Mouse (Mus musculus): Measurements from ENCODE around the gene Klc2. TPM values are rescaled to one million over a fixed set of nuclear protein-coding genes. Genes with fewer than 3 reads are reported as not detected.
"Not testable (repeated sequence)": the region's sequence is repeated elsewhere in the genome, so short reads cannot be mapped to it uniquely, and the experiment has no call there.

Gene Klc2
- 12.7 and 17.2 TPM in 2 replicates for polyA plus RNA-seq (2012; ENCODE audit: insufficient read depth, low replicate concordance)

DNA sequence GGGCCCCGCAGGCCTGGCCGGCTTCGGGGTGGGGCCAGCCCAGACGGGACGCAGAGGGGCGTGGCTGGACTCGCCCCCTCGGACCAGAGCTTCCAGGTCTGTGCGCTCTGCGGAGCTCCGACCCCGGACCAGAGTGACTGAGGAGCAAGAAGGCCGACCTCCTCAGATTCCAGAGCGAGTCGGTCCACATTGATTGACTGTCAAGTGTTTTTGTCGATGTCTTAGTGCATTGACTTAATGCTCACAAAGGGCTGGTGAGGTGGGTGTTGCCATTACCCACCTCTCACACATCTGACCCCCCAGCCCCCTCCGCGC, at the start of gene Klc2:
Gene Klc2, minus strand, starts transcription at position 177 of the 315 bp plus-strand sequence.
- Histone ChIP-seq H3K9me3 (no peaks in the 10 kb centered on the region), H3K27me3 (replicated peaks) (peaks cover 44% of the 10 kb centered on the region)
- TF ChIP-seq GATA1 (IDR thresholded peaks at IDR 0.05; ENCODE audit: borderline replicate concordance, low read length) (no peak), FLI1 (IDR thresholded peaks at IDR 0.05; ENCODE audit: low read length) (no peak)

DNA sequence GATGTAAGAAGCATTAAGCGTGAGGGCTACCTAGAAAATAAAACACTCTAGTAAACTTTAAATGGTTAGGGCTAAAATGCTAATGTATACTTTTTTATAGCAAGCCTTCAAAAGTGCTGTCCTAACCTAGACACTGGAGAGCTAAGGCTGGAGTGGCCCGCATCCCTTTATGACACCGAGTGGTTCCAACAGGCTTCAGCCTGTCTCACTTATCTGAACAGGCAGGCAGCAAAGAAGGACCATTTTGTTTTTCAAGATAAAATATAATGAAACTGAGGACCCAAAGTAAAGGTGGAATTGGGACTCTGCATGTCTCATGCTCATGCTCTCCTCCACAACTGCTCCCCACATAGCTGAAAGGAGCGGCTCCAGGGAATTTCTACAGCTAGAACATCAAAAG, 49.1 kb upstream of the Klc2 start:
- no peak for TF ChIP-seq GATA1 (IDR thresholded peaks at IDR 0.05; ENCODE audit: borderline replicate concordance, low read length)
- no peak for TF ChIP-seq FLI1 (IDR thresholded peaks at IDR 0.05; ENCODE audit: low read length)
- Histone ChIP-seq H3K27me3 (replicated peaks) (no peaks in the 10 kb centered on the region), H3K4me1 (peaks cover 31% of the 10 kb centered on the region), H3K4me3 (replicated peaks) (no peak overlapping the region), H3K9me3 (no peaks in the 10 kb centered on the region), H3K36me3 (replicated peaks; ENCODE audit: low read length) (peaks cover 23% of the 10 kb centered on the region)

More for the DNA sequence above, at the start of gene Klc2:
- Histone ChIP-seq H3K36me3 (replicated peaks; ENCODE audit: low read length) (peaks cover 6% of the 10 kb centered on the region), H3K4me1 (peaks cover 27% of the 10 kb centered on the region), H3K4me3 (replicated peaks) (peak within 1 kb of the TSS; percentile 95)

DNA sequence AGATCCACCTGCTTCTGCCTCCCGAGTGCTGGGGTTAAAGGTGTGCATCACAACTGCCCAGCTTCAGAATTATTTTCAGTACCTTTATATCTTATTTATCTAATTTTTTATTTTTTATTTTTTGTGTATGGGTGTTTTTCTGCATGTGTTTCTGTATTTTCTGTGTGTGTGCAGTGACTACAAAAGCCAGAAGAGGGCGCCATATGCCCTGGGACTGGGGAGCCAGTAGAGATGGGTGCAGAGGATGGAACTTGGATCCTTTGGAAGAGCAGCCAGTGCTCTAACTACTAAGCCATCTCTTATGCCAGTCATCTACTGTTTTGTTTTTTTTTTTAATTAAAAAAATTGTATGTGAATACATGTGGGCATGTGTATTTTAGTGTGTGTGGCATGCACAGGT, 46.0 kb upstream of the Klc2 start:
- Histone ChIP-seq H3K27me3 (replicated peaks) (no peaks in the 10 kb centered on the region), H3K36me3 (replicated peaks; ENCODE audit: low read length) (peaks cover 47% of the 10 kb centered on the region), H3K4me3 (replicated peaks) (no peak overlapping the region), H3K9me3 (no peaks in the 10 kb centered on the region), H3K4me1 (peaks cover 15% of the 10 kb centered on the region; the same call in 1 of the 2 replicates)
- TF ChIP-seq FLI1 (IDR thresholded peaks at IDR 0.05; ENCODE audit: low read length) (no peak), GATA1 (IDR thresholded peaks at IDR 0.05; ENCODE audit: borderline replicate concordance, low read length) (no peak)

DNA sequence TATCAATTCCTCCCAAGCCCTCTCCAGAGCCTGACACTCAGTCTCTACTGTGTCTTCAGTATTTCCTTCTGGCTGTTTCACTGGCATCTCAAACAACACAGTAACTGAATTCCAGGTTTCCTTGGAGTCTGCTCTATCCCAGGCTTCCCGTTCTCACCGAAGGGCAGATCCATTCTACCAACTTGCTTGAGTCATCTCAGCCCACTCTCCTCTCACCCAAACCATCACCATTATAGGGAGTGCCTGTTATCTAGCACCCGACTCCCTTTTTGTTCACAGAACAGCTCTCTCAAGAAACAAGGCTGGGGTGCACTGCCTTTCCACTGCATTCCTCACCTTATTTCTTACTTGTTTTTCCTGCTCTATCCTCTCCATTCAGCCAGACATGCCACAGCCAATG, 43.6 kb upstream of the Klc2 start:
- H3K27me3 ChIP-seq (replicated peaks), result no peaks in the 10 kb centered on the region
- peaks cover 8% of the 10 kb centered on the region; the same call in 1 of the 2 replicates for H3K4me1 ChIP-seq
- H3K4me3 ChIP-seq (replicated peaks), result no peak overlapping the region
- TF ChIP-seq FLI1 (IDR thresholded peaks at IDR 0.05; ENCODE audit: low read length), result no peak
- TF ChIP-seq GATA1 (IDR thresholded peaks at IDR 0.05; ENCODE audit: borderline replicate concordance, low read length), result no peak
- H3K9me3 ChIP-seq, result no peaks in the 10 kb centered on the region
- H3K36me3 ChIP-seq (replicated peaks; ENCODE audit: low read length), result peaks cover 61% of the 10 kb centered on the region

DNA sequence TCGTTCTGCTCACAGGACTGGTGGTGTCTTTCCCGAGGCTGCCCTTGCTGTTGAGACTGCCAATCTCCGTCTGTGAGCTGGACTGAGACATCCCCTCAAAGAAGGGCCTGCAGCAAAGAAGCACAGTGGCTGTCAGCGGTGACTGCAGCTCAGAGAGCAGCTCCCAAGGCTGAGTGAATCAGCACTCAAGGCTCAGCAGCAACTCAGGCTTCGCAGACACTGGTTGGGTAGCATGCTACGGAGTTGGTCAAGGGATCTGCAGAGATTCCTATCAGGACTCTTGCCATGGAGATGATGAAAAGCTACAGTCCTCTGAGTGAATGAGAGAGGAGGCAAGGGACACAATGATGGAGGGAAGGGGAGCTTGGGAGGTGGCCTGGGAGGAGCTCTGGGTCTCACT, 33.9 kb upstream of the Klc2 start:
- Histone ChIP-seq H3K4me1 (peaks cover 10% of the 10 kb centered on the region), H3K9me3 (no peaks in the 10 kb centered on the region), H3K4me3 (replicated peaks) (no peak overlapping the region), H3K36me3 (replicated peaks; ENCODE audit: low read length) (peaks cover 87% of the 10 kb centered on the region), H3K27me3 (replicated peaks) (no peaks in the 10 kb centered on the region)
- TF ChIP-seq GATA1 (IDR thresholded peaks at IDR 0.05; ENCODE audit: borderline replicate concordance, low read length), result no peak
- TF ChIP-seq FLI1 (IDR thresholded peaks at IDR 0.05; ENCODE audit: low read length), result no peak

DNA sequence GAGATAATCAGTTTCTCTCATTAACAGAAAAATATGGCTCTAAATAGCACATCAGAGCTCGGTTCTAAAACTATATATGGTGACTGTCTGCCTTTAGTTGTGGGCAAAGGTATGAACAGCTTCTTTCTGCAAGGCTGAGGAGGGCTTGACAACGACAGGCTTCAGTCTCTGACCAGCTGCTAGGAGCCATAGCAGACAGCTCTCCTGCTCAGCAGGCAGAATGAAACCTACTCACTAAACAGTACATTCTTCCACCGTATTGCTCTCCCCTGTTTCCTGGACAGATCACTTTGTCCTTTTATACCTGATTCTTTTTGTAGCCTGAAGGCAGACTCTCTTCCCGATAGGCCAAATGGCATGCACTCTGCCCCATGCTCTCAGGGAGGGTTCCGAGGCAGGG, 33.4 kb upstream of the Klc2 start:
- Histone ChIP-seq H3K4me3 (replicated peaks) (no peak overlapping the region), H3K36me3 (replicated peaks; ENCODE audit: low read length) (peaks cover 88% of the 10 kb centered on the region), H3K4me1 (peaks cover 14% of the 10 kb centered on the region), H3K27me3 (replicated peaks) (no peaks in the 10 kb centered on the region), H3K9me3 (no peaks in the 10 kb centered on the region)
- TF ChIP-seq FLI1 (IDR thresholded peaks at IDR 0.05; ENCODE audit: low read length), result no peak
- no peak for TF ChIP-seq GATA1 (IDR thresholded peaks at IDR 0.05; ENCODE audit: borderline replicate concordance, low read length)

DNA sequence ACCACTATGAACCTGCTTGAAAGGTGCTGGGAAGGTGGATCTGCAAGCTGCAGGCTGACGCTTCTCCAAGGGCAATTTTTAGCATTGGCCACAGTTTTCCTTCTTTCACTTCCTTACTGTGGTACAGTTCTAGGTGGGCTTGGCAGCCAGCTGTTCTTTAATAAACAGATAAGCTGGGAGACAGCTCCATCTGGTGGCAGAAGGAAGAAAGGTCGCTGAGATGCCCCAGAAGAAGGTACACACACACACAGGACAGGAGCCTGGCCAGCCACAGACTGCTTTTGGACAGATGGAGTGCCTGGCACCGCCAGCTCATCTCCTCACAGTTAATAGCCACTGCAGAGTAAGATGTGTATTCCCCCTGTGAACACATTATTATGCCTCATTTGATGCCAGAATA, 33.0 kb upstream of the Klc2 start:
- TF ChIP-seq GATA1 (IDR thresholded peaks at IDR 0.05; ENCODE audit: borderline replicate concordance, low read length), result no peak
- TF ChIP-seq FLI1 (IDR thresholded peaks at IDR 0.05; ENCODE audit: low read length), result no peak
- Histone ChIP-seq H3K27me3 (replicated peaks) (no peaks in the 10 kb centered on the region), H3K36me3 (replicated peaks; ENCODE audit: low read length) (peaks cover 88% of the 10 kb centered on the region), H3K4me1 (peaks cover 18% of the 10 kb centered on the region), H3K4me3 (replicated peaks) (no peak overlapping the region), H3K9me3 (no peaks in the 10 kb centered on the region)

DNA sequence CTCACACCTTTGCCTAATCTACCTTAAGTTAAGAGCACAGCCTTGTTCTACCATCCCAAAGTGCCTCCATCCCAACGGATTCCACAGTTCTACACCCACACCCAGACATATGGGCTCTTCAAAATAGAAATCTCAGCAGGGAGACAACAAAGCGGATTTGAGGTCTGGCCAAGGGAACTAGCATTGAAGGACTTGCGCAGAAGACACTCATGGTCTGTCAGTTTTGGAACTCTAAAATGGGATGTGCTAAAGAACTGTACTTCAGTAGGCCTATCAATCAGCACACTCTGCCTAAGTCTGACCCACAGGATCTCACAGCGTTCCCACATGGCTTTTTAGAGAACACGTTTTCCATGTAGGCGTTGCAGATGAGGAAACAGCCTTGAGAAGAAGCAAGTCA, 32.0 kb upstream of the Klc2 start:
- no peak for TF ChIP-seq GATA1 (IDR thresholded peaks at IDR 0.05; ENCODE audit: borderline replicate concordance, low read length)
- TF ChIP-seq FLI1 (IDR thresholded peaks at IDR 0.05; ENCODE audit: low read length), result no peak
- Histone ChIP-seq H3K4me1 (peaks cover 18% of the 10 kb centered on the region), H3K9me3 (no peaks in the 10 kb centered on the region), H3K4me3 (replicated peaks) (no peak overlapping the region), H3K27me3 (replicated peaks) (no peaks in the 10 kb centered on the region), H3K36me3 (replicated peaks; ENCODE audit: low read length) (peaks cover 88% of the 10 kb centered on the region)

DNA sequence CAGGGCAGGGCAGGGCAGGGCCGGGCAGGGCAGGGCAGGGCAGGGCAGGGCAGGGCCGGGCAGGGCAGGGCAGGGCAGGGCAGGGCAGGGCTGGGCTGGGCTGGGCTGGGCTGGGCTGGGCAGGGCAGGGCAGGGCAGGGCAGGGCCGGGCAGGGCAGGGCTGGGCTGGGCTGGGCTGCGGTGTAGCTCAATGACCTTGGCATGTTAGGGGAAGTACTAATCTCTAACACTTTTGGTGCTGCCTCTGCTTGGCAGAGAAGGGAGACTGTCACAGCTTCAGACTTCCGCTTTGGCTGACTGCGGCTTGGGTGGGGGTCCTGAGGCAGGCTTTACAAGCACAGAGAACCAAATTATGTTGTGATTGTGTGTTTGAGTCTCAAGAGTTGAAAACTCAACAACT, 30.7 kb upstream of the Klc2 start:
- H3K4me1 ChIP-seq, result peaks cover 15% of the 10 kb centered on the region
- not testable (repeated sequence) for H3K9me3 ChIP-seq; H3K4me3 ChIP-seq (replicated peaks); H3K27me3 ChIP-seq (replicated peaks)
- H3K36me3 ChIP-seq (replicated peaks; ENCODE audit: low read length), result peaks cover 88% of the 10 kb centered on the region

DNA sequence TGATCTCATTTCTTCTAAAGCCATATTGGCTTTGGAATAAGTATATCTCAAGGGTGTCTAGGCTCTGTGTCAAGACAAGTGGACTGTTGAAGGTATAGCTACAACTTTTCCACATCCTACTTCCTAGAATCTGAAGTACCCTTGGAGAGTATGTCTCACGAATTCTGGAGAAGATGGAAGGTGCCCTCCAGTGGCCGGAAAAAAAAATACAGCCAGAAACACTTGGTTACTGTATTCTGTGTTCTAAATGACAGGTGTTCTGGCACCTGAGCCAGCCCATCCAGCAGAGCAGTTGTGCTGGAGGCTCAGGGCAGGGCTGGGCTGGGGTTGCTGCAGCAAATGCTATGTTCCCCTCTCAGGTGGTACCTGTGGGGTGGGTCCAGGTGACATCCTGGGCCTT, 21.3 kb upstream of the Klc2 start:
- TF ChIP-seq FLI1 (IDR thresholded peaks at IDR 0.05; ENCODE audit: low read length), result no peak
- no peak for TF ChIP-seq GATA1 (IDR thresholded peaks at IDR 0.05; ENCODE audit: borderline replicate concordance, low read length)
- no peaks in the 10 kb centered on the region for H3K27me3 ChIP-seq (replicated peaks)
- no peaks in the 10 kb centered on the region for H3K4me1 ChIP-seq
- peaks cover 99% of the 10 kb centered on the region for H3K36me3 ChIP-seq (replicated peaks; ENCODE audit: low read length)
- H3K4me3 ChIP-seq (replicated peaks), result no peak overlapping the region
- no peaks in the 10 kb centered on the region for H3K9me3 ChIP-seq

DNA sequence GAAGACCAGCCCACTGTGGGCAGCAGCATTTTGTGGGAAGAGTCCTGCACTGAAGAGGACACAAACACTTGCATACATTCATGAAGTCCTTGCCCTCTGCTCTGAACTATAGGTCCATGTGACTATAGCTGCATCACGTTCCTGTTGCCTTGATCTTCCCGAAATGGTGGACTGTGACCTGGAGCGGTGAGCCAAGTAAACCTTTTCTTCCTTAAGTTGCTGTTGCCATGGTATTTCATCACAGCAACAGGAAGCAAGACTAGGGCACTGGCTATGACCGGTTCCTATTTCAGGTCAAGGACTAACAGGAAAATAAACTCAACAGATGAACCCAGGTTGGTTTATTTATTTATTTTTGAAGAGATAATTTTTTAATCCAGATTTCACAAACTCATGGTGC, 12.9 kb upstream of the Klc2 start:
- Histone ChIP-seq H3K4me3 (replicated peaks) (no peak overlapping the region), H3K36me3 (replicated peaks; ENCODE audit: low read length) (peaks cover 37% of the 10 kb centered on the region), H3K4me1 (peaks cover 21% of the 10 kb centered on the region), H3K9me3 (no peaks in the 10 kb centered on the region), H3K27me3 (replicated peaks) (peaks cover 19% of the 10 kb centered on the region)
- TF ChIP-seq FLI1 (IDR thresholded peaks at IDR 0.05; ENCODE audit: low read length), result no peak
- no peak for TF ChIP-seq GATA1 (IDR thresholded peaks at IDR 0.05; ENCODE audit: borderline replicate concordance, low read length)

Data from megakaryocyte, embryonic 14.5 days (primary cell).